Mouse (Mus musculus) intestine, embryonic 14.5 days (tissue): ENCODE results near the gene Irs2. TPM values are rescaled to one million over a fixed set of nuclear protein-coding genes. Genes with fewer than 3 reads are reported as not detected.

Experiments
- ATAC-seq: fragments of 200-750 bp; cut with Nextera tagmentation; replicated peaks from 2 replicates; pipeline ENCODE4 v1.8.0; 2017; ENCODE audit warnings: low read depth, moderate number of reproducible peaks, moderate TSS enrichment, moderate library complexity; ENCODE audit not compliant: low FRiP score, low TSS enrichment
- DNase-seq: peaks from one replicate; pipeline ENCODE4 v3.0.0-alpha.2; 2018; ENCODE audit warnings: low spot score
- H3K27ac ChIP-seq: fragments of 300-500 bp; sonication (generic); 2 replicates; pipeline ENCODE4 v1.5.1; 2014; ENCODE audit warnings: low read depth, mild to moderate bottlenecking, control low read depth
- H3K27me3 ChIP-seq: fragments of 300-500 bp; sonication (generic); replicated peaks from 2 replicates; pipeline ENCODE4 v1.6.1; 2014; ENCODE audit warnings: low read length, control low read depth; ENCODE audit not compliant: control insufficient read depth, insufficient read depth
- H3K36me3 ChIP-seq: fragments of 300-500 bp; sonication (generic); 2 replicates; pipeline ENCODE4 v1.6.1; 2014; ENCODE audit warnings: low read length, control low read depth; ENCODE audit not compliant: control insufficient read depth, insufficient read depth
- H3K4me1 ChIP-seq: fragments of 300-500 bp; sonication (generic); replicated peaks from 2 replicates; pipeline ENCODE4 v1.6.1; 2014; ENCODE audit warnings: low read length, control low read depth, mixed read lengths; ENCODE audit not compliant: control insufficient read depth, insufficient read depth
- H3K4me2 ChIP-seq: fragments of 300-500 bp; sonication (generic); 2 replicates; pipeline ENCODE4 v1.6.1; 2014; ENCODE audit warnings: low read length
- H3K4me3 ChIP-seq: fragments of 300-500 bp; sonication (generic); 2 replicates; pipeline ENCODE4 v1.5.1; 2014; ENCODE audit warnings: low read depth, low read length, control low read depth, mixed read lengths
- H3K9ac ChIP-seq: fragments of 300-500 bp; sonication (generic); 2 replicates; pipeline ENCODE4 v1.6.1; 2014; ENCODE audit warnings: mild to moderate bottlenecking, low read length
- H3K9me3 ChIP-seq: fragments of 300-500 bp; sonication (generic); 2 replicates; pipeline ENCODE4 v1.6.1; 2016; ENCODE audit warnings: low read length, control low read depth; ENCODE audit not compliant: control insufficient read depth
- WGBS: fragments of 180-500 bp; shearing (Covaris S2); extraction: QIAGEN DNeasy Blood & Tissue Kit; methylation state at CpG from one replicate; pipeline ENCODE4 v1.1.7; 2014; 5-methylcytosine and 5-hydroxymethylcytosine counted together
- polyA plus RNA-seq: library from polyadenylated mRNA; unstranded; fragments of >200 nt; fragmentation: Nextera tagmentation; extraction: Ambion mirVana; gene quantifications from 2 replicates; pipeline ENCODE4 v1.2.1, GENCODE M21; 2014

Irs2 gene
- polyA plus RNA-seq, 1 experiment from 2014 or later = 5.5 TPM

GRCm38 (mm10) chr8:10964511-10965099 is 43.7 kb downstream of the Irs2 start:
- ATAC-seq = no peak
- peaks cover 69% of the 10 kb centered on the region for H3K4me1 ChIP-seq
- H3K4me3 ChIP-seq = no peak overlapping the region
- no peak for DNase-seq
- H3K27ac ChIP-seq = peak overlapping the region; percentile 69
- no peaks in the 10 kb centered on the region for H3K9me3 ChIP-seq
- 58% methylated on average over 10 of the region's 10 CpGs for WGBS
- H3K36me3 ChIP-seq = no peaks in the 10 kb centered on the region
- H3K4me2 ChIP-seq = peak overlapping the region; percentile 26; the same call in 1 of the 2 replicates
- no peaks in the 10 kb centered on the region for H3K27me3 ChIP-seq
- no peak overlapping the region for H3K9ac ChIP-seq

- H3K4me1 ChIP-seq = peaks cover 72% of the 10 kb centered on the region
- ATAC-seq = peak; percentile 52
- DNase-seq = peak; percentile 82
These were observed 46.3 kb downstream of the Irs2 start for GRCm38 (mm10) chr8:10961989-10962388.

GRCm38 (mm10) chr8:10960277-10960819 is 47.9 kb downstream of the Irs2 start:
- Histone ChIP-seq H3K4me2 (no peak overlapping the region), H3K9ac (0 out of 2 replicates have a peak overlapping the region, but pooled peaks have one; percentile 20), H3K36me3 (no peaks in the 10 kb centered on the region), H3K4me3 (no peak overlapping the region), H3K27ac (peak overlapping the region; percentile 88), H3K9me3 (no peaks in the 10 kb centered on the region), H3K4me1 (peaks cover 59% of the 10 kb centered on the region), H3K27me3 (no peaks in the 10 kb centered on the region)
- DNase-seq (no peak), ATAC-seq (no peak)
- whole genome bisulfite sequencing = 34% methylated on average over 15 of the region's 15 CpGs

More at GRCm38 (mm10) chr8:10961989-10962388, 46.3 kb downstream of the Irs2 start:
- Histone ChIP-seq H3K4me3 (no peak overlapping the region), H3K27ac (peak overlapping the region; percentile 88), H3K9me3 (no peaks in the 10 kb centered on the region), H3K36me3 (no peaks in the 10 kb centered on the region), H3K9ac (no peak overlapping the region), H3K4me2 (peak overlapping the region; percentile 28), H3K27me3 (no peaks in the 10 kb centered on the region)
- WGBS = 8% methylated on average over 8 of the region's 8 CpGs

GRCm38 (mm10) chr8:10957292-10957955 is 50.8 kb downstream of the Irs2 start:
- no peak for DNase-seq
- H3K4me3 ChIP-seq = no peak overlapping the region
- H3K27ac ChIP-seq = no peak overlapping the region
- H3K36me3 ChIP-seq = no peaks in the 10 kb centered on the region
- 42% methylated on average over 9 of the region's 9 CpGs for WGBS
- no peak overlapping the region for H3K9ac ChIP-seq
- no peaks in the 10 kb centered on the region for H3K9me3 ChIP-seq
- peaks cover 34% of the 10 kb centered on the region for H3K4me1 ChIP-seq
- H3K4me2 ChIP-seq = no peak overlapping the region
- no peaks in the 10 kb centered on the region for H3K27me3 ChIP-seq
- no peak for ATAC-seq

- Histone ChIP-seq H3K9ac (no peak overlapping the region), H3K27ac (no peak overlapping the region), H3K9me3 (no peaks in the 10 kb centered on the region), H3K27me3 (no peaks in the 10 kb centered on the region), H3K36me3 (no peaks in the 10 kb centered on the region), H3K4me2 (no peak overlapping the region), H3K4me3 (no peak overlapping the region), H3K4me1 (peaks cover 9% of the 10 kb centered on the region; the same call in 1 of the 2 replicates)
- ATAC-seq (peak; percentile 41; the same call in 1 of the 2 replicates), DNase-seq (no peak)
- WGBS = 22% methylated on average over 11 of the region's 11 CpGs
These were observed 54.8 kb downstream of the Irs2 start for GRCm38 (mm10) chr8:10953346-10954053.

- 56% methylated on average over 5 of the region's 5 CpGs for WGBS
- ATAC-seq = no peak
- no peak overlapping the region for H3K27ac ChIP-seq
- H3K36me3 ChIP-seq = no peaks in the 10 kb centered on the region
- no peak overlapping the region for H3K9ac ChIP-seq
- H3K4me2 ChIP-seq = no peak overlapping the region
- H3K4me3 ChIP-seq = no peak overlapping the region
- H3K4me1 ChIP-seq = peaks cover 6% of the 10 kb centered on the region; the same call in 1 of the 2 replicates
- no peak for DNase-seq
- H3K27me3 ChIP-seq = no peaks in the 10 kb centered on the region
- no peaks in the 10 kb centered on the region for H3K9me3 ChIP-seq
These were observed 55.6 kb downstream of the Irs2 start for GRCm38 (mm10) chr8:10952706-10953105.

GRCm38 (mm10) chr8:10952235-10952634 is 56.0 kb downstream of the Irs2 start:
- H3K4me3 ChIP-seq = no peak overlapping the region
- no peak overlapping the region for H3K4me2 ChIP-seq
- no peak for DNase-seq
- no peak overlapping the region for H3K27ac ChIP-seq
- no peaks in the 10 kb centered on the region for H3K36me3 ChIP-seq
- no peak overlapping the region for H3K9ac ChIP-seq
- no peaks in the 10 kb centered on the region for H3K27me3 ChIP-seq
- ATAC-seq = no peak
- peaks cover 5% of the 10 kb centered on the region for H3K4me1 ChIP-seq
- no peaks in the 10 kb centered on the region for H3K9me3 ChIP-seq
- 85% methylated on average over 2 of the region's 2 CpGs for WGBS

GRCm38 (mm10) chr8:10951567-10951966 is 56.7 kb downstream of the Irs2 start:
- no peak for DNase-seq
- ATAC-seq = no peak
- no peak overlapping the region for H3K27ac ChIP-seq

More at GRCm38 (mm10) chr8:10951567-10951966, 56.7 kb downstream of the Irs2 start:
- H3K36me3 ChIP-seq = no peaks in the 10 kb centered on the region
- WGBS = 74% methylated on average over 4 of the region's 4 CpGs
- peaks cover 8% of the 10 kb centered on the region for H3K4me1 ChIP-seq
- H3K4me2 ChIP-seq = no peak overlapping the region
- H3K9me3 ChIP-seq = no peaks in the 10 kb centered on the region
- no peak overlapping the region for H3K4me3 ChIP-seq
- H3K27me3 ChIP-seq = no peaks in the 10 kb centered on the region
- H3K9ac ChIP-seq = no peak overlapping the region
